Mouse (Mus musculus) small intestine, adult 2 months (tissue): ENCODE measurements around the gene Cflar. TPM values are rescaled to one million over a fixed set of nuclear protein-coding genes. Genes with fewer than 3 reads are reported as not detected.

ENCODE experiments used
- H3K27ac ChIP-seq: fragments of 200-500 bp; 2 replicates; pipeline ENCODE4 v1.5.1; 2012; ENCODE audit warnings: low read depth, low read length, control low read depth, inconsistent platforms; ENCODE audit not compliant: insufficient read depth
- H3K27me3 ChIP-seq: fragments of 200-500 bp; 2 replicates; pipeline ENCODE4 v1.6.1; 2012; ENCODE audit warnings: mild to moderate bottlenecking, moderate library complexity, low read length, inconsistent platforms; ENCODE audit not compliant: control insufficient read depth, insufficient read depth
- H3K36me3 ChIP-seq: fragments of 200-500 bp; 2 replicates; pipeline ENCODE4 v1.6.1; 2012; ENCODE audit warnings: mild to moderate bottlenecking, low read length, control low read depth, inconsistent platforms; ENCODE audit not compliant: control insufficient read depth, insufficient read depth
- H3K4me1 ChIP-seq: fragments of 200-500 bp; 2 replicates; pipeline ENCODE4 v1.6.1; 2012; ENCODE audit warnings: low read length, inconsistent platforms, mixed read lengths; ENCODE audit not compliant: control insufficient read depth, insufficient read depth, insufficient read length
- H3K4me3 ChIP-seq: fragments of 200-500 bp; 2 replicates; pipeline ENCODE4 v1.5.1; 2012; ENCODE audit warnings: low read depth, mild to moderate bottlenecking, control low read depth, inconsistent platforms, low read length, moderate library complexity
- CTCF ChIP-seq: fragments of 200-500 bp; IDR thresholded peaks from 2 replicates; pipeline ENCODE4 v1.5.1; 2012; ENCODE audit warnings: low read depth, mild to moderate bottlenecking, control low read depth, inconsistent platforms, low read length, moderate library complexity, mixed read lengths; ENCODE audit not compliant: insufficient replicate concordance, insufficient read length; ENCODE audit errors: extremely low read depth
- POLR2A ChIP-seq: fragments of 200-500 bp; IDR thresholded peaks from 2 replicates; pipeline ENCODE4 v1.6.1; 2012; ENCODE audit warnings: low read depth, mild to moderate bottlenecking, control low read depth, inconsistent platforms, low read length, moderate library complexity
- WGBS: fragments of 180-500 bp; shearing (Covaris S2); methylation state at CpG from one replicate; pipeline ENCODE4 v1.1.7; 2018; 5-methylcytosine and 5-hydroxymethylcytosine counted together
- polyA plus RNA-seq: library from polyadenylated mRNA; depleted of rRNA; stranded (reverse); fragments of >200 nt; gene quantifications from 2 replicates; pipeline ENCODE4 v1.2.3, GENCODE M21; 2012

Cflar gene
- polyA plus RNA-seq, 1 experiment = 29.5 TPM

DNA sequence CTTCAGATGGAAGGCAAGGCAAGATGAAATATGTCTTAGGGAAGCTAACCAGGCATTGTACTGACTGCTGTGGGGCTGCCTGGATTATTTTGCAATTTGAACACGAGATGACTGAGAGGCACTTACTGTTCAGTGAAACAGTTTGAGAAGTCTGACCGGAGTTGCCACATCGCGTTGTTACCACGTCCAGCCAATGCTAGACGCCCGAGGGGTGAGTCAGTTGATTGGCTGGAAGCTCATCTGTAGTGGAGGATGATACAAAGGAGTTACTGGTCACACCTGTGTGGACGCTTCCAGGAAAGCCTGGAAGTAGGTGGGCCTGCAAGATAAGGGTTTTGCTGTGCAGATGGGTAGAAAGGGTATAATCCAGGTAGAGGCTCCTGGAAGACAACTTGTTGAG is 8.8 kb downstream of the Cflar start:
- H3K4me3 ChIP-seq = no peak overlapping the region
- peak overlapping the region; percentile 4; the same call in 1 of the 2 replicates for H3K27ac ChIP-seq
- WGBS = 73% methylated on average over 8 of the region's 8 CpGs
- H3K36me3 ChIP-seq = peaks cover 38% of the 10 kb centered on the region
- no peaks in the 10 kb centered on the region for H3K27me3 ChIP-seq
- peaks cover 13% of the 10 kb centered on the region; the same call in 1 of the 2 replicates for H3K4me1 ChIP-seq
- TF ChIP-seq POLR2A (no peak), CTCF (no peak)

DNA sequence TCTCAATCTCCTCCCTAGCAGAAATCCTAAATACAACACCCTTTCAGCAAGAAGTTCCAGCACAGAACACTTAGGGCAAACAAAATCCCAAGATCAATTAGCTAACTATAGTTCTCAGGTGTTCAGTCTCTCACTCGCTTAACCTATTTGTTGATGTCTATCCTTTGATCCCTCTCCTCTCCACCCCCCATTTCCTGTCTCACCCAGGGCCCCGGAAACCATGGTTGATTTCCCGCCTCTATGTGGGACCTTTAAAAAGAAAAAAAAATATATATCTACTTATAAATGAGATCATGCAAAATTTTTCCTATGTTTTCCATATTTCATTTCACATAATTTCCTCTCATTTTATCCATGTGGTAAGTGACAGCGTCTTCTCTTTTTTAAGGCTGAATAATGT is 9.7 kb downstream of the Cflar start:
- WGBS = 60% methylated on average over 4 of the region's 4 CpGs
- H3K27me3 ChIP-seq = no peaks in the 10 kb centered on the region
- H3K36me3 ChIP-seq = peaks cover 33% of the 10 kb centered on the region
- H3K27ac ChIP-seq = no peak overlapping the region
- peaks cover 17% of the 10 kb centered on the region; the same call in 1 of the 2 replicates for H3K4me1 ChIP-seq
- TF ChIP-seq POLR2A = no peak
- TF ChIP-seq CTCF = no peak
- no peak overlapping the region for H3K4me3 ChIP-seq

DNA sequence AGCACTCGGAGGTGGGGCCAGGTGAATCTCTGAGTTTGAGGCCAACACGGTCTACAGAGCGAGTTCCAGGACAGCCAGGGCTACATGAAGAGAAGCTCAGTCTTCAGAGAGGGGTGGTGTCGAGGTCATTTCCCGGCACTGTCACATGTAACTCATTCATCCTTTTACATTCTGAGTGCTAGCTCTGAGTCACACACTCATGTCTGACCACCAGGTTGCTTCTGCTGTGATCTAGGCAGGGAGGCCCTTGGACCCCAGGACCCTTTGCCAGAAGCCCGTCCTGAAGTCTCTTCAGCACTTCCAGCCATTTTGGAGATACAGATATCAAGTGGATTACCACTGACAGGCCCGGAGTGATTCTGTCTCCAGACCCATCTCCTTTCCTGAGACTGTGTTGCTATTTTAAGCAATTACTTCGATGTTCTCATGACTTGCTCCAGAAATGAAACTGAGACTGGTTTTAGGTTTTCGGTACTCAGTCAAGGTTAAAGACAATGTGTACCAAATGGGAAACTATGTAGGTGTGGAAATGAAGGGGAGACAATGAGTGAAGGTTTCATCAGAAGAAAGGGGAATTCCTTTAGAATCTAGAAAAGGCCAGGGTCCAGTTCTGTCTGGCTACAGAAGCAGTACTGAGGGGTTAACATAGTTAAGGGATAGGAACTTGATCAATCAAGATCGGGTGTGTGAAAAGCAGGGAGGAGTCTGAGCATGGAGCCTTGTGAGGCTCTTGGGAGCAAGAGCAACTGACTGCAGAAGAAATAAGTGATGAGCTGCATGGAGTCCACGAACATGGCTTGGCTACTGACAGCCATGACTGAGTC is 11.0 kb downstream of the Cflar start:
- H3K4me1 ChIP-seq = peaks cover 17% of the 10 kb centered on the region; the same call in 1 of the 2 replicates
- peak overlapping the region; percentile 6; the same call in 1 of the 2 replicates for H3K27ac ChIP-seq
- H3K4me3 ChIP-seq = no peak overlapping the region
- H3K27me3 ChIP-seq = no peaks in the 10 kb centered on the region
- TF ChIP-seq POLR2A = no peak
- TF ChIP-seq CTCF = no peak
- H3K36me3 ChIP-seq = peaks cover 34% of the 10 kb centered on the region
- WGBS = 74% methylated on average over 11 of the region's 11 CpGs

DNA sequence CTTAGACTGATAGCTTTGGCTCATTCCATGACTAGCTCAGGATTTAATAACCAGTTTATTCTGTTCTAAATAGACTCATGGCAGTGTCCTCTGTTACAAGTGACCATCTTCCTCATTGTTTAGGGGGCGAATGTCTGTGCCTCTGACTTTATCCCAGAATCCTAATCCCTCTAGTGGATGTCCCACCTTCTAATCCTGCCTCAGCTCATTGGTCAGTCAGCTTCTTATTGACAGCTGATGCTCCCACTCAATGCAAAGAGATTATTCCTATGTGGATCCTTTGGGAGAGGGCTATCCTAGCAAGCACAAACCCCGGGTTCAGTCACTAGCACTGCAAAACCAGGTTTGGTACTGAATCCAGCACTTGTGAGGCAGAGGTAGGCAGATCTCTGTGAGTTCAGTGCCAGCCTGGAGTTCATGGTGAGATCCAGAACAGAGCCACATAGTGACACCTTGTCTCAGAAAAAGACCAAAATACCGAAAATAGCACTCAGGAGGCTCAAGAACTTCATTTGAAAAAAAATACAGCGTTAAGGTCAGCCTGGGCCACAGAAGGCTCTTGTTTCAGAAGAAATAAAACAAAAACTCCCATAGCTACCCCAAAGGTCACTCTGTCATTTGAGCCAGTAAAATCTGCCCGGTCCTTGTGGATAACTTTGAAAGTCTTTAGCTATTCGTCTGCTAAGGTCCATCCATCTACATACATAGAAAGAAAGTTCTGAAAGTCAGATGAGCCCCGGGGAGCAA is 11.9 kb downstream of the Cflar start:
- H3K4me3 ChIP-seq = no peak overlapping the region
- TF ChIP-seq POLR2A = no peak
- H3K27ac ChIP-seq = no peak overlapping the region
- no peaks in the 10 kb centered on the region for H3K27me3 ChIP-seq
- H3K4me1 ChIP-seq = peaks cover 17% of the 10 kb centered on the region; the same call in 1 of the 2 replicates
- H3K36me3 ChIP-seq = peaks cover 38% of the 10 kb centered on the region
- 75% methylated on average over 7 of the region's 7 CpGs for WGBS

DNA sequence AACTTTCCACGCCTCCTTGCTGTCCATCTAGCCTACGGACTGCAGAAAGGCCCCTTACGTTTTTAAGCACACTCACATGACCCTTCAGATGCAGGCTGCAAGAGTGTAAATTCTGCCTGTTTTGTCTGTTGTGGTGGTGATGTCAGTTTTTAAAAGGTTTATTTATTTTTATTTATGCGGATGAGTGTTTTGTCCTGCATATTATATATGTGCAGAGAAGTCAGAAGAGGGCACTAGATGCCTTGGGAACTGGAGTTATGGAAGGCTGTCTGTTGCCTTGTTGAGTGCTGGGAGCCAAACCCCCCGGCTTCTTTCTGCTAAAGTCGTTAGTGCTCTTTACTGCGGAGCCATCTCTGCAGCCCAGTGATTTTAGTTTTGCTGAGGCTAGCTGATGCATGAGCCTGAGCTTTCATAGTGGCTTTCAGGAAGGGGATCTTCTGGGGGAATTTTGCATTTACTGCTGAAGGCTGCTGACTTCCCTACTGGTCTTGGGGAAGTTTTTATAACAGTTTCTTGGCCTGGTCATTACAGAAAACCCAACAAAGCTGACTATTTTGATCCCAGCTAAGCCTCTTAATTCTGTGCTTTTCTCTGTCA is 12.6 kb downstream of the Cflar start:
- Histone ChIP-seq H3K4me3 (no peak overlapping the region), H3K4me1 (peaks cover 16% of the 10 kb centered on the region; the same call in 1 of the 2 replicates), H3K27ac (no peak overlapping the region), H3K36me3 (peaks cover 38% of the 10 kb centered on the region), H3K27me3 (no peaks in the 10 kb centered on the region)
- WGBS = 64% methylated on average over 7 of the region's 7 CpGs
- TF ChIP-seq CTCF (no peak), POLR2A (no peak)

DNA sequence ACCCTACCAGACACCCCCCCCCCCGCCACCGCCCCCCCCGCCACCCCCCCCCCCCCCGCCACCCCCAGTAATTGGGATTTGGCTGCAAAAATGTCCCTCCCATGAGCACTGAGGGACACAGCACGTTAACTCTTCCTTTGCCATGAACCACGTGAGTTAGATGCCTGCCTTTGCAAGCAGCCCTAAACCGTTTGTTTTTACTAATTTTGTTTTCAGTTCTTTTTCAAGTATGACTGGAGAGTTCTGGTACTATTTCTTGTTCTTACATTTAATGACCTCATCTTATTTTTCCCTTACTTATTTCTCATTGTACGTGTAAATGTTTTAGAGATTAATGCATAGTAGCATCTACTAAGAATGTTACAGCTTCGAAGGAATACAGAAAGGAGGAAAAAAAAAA is 13.2 kb downstream of the Cflar start:
- Histone ChIP-seq H3K27me3 (no peaks in the 10 kb centered on the region), H3K4me3 (no peak overlapping the region), H3K4me1 (peaks cover 14% of the 10 kb centered on the region; the same call in 1 of the 2 replicates), H3K27ac (no peak overlapping the region), H3K36me3 (peaks cover 44% of the 10 kb centered on the region)
- 63% methylated on average over 9 of the region's 9 CpGs for WGBS
- TF ChIP-seq CTCF (no peak), POLR2A (no peak)

DNA sequence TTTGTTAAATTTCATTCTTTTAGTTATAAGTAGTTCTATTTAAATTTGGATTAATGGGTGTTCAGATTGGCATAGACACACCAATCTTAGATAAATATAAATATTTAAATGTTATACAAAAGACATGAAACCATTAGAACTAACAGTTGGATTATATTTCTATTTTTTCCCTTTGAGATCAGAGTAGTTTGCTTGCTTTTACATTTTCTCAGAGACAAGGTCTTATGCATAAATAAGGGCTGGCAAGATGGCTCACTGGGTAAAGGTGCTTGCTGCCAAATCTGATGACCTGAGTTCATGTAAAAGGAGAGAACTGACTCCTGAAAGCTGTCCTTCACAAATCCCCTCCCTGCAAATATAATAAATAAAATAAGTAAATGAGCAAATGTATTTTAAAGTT is 13.8 kb downstream of the Cflar start:
- no peak overlapping the region for H3K4me3 ChIP-seq
- peaks cover 12% of the 10 kb centered on the region; the same call in 1 of the 2 replicates for H3K4me1 ChIP-seq
- no peak for TF ChIP-seq POLR2A
- no peak for TF ChIP-seq CTCF
- H3K36me3 ChIP-seq = peaks cover 46% of the 10 kb centered on the region
- H3K27ac ChIP-seq = no peak overlapping the region
- H3K27me3 ChIP-seq = no peaks in the 10 kb centered on the region
